Mouse (Mus musculus): ENCODE results near the gene Gm5478. TPM values are rescaled to one million over a fixed set of nuclear protein-coding genes. Genes with fewer than 3 reads are reported as not detected.
"Not testable (repeated sequence)": the region's sequence is repeated elsewhere in the genome, so short reads cannot be mapped to it uniquely, and the experiment has no call there.

Gene Gm5478
- polyA plus RNA-seq (2016; fragmentation: Nextera tagmentation; extraction: Ambion mirVana): not detected in 2 replicates

DNA sequence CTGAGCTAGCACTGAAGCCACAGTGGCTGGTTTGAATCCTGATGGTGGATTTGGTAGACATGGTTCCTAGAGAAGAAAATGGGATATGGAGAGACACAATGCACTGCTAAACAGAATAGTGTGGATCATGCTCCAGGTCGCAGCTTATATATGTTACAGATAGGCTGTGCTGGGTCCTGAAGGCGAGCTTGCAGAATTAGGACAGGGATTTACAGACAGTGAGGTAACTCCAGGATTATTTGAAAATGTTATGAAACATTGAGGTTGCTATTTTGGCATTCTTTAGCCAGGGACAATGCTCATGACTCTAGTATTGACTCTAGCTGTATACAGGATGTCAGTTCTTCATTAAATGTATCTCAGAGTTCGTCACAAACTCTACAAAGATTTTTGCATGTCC lies at the start of gene Gm5478:
Gm5478 (minus strand) TSS at position 101 of the 400 bp plus-strand sequence.
- no peak within 1 kb of the TSS for H3K4me3 ChIP-seq
- no peak within 1 kb of the TSS for H3K27ac ChIP-seq
- DNase-seq (ENCODE audit: low spot score): no peak
- H3K4me1 ChIP-seq: no peaks in the 10 kb centered on the region
- H3K27me3 ChIP-seq (ENCODE audit: low read depth, poor library complexity, severe bottlenecking): no peaks in the 10 kb centered on the region
- H3K36me3 ChIP-seq: no peaks in the 10 kb centered on the region
- 83% methylated on average over 3 of the region's 3 CpGs for WGBS
- H3K9me3 ChIP-seq (replicated peaks): no peaks in the 10 kb centered on the region

DNA sequence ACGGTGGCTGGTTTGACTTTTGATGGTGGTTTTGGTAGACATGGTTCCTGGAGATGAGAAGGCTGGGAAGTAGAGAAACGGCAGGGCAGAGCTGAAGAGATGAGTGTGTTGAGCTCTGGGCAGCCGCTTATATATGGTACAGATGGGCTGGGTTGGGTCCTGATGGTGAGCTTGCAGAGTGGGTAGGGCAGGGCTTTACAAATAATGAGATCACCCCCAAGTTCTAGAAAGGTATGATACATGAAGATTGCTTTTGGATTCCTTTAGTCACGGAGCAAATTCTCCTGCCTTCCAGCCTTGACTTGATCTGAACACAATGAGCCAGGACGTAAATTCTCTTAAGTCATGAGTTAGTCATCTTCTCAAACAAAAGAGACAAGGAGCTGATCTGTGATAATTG lies 47.0 kb upstream of the Gm5478 start, which contains the start of gene Krt6a:
Krt6a (minus strand) TSS at position 101 of the 400 bp plus-strand sequence.
- no peaks in the 10 kb centered on the region for H3K9me3 ChIP-seq (replicated peaks)
- H3K27ac ChIP-seq: no peak within 1 kb of the TSS
- no peak for DNase-seq (ENCODE audit: low spot score)
- WGBS: 88% methylated on average over 5 of the region's 5 CpGs
- no peaks in the 10 kb centered on the region for H3K36me3 ChIP-seq
- H3K27me3 ChIP-seq (ENCODE audit: low read depth, poor library complexity, severe bottlenecking): no peaks in the 10 kb centered on the region
- H3K4me3 ChIP-seq: no peak within 1 kb of the TSS
- no peaks in the 10 kb centered on the region for H3K4me1 ChIP-seq

DNA sequence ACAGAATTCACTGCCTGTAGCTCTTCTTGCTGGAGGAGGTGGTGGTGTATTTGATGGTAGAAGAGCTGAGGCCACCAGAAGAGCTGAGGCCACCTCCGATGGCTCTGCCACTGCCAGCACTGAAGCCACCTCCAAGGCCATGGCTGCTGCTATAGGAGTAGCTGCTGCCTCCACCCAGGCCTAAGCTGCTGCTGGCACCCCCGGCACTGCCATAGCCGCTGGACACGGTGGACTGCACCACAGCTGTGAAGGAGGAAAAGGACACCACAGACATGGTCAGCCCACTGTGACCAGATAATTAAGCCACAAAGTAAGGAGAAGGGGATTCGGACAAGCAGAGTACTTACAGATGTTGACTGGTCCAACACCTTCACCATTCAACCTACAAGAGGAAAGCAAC lies 43.3 kb upstream of the Gm5478 start:
- H3K4me1 ChIP-seq; H3K4me3 ChIP-seq; DNase-seq (ENCODE audit: low spot score); H3K27ac ChIP-seq; H3K36me3 ChIP-seq; H3K27me3 ChIP-seq (ENCODE audit: low read depth, poor library complexity, severe bottlenecking); H3K9me3 ChIP-seq (replicated peaks): not testable (repeated sequence)
- WGBS: 91% methylated on average over 5 of the region's 5 CpGs

DNA sequence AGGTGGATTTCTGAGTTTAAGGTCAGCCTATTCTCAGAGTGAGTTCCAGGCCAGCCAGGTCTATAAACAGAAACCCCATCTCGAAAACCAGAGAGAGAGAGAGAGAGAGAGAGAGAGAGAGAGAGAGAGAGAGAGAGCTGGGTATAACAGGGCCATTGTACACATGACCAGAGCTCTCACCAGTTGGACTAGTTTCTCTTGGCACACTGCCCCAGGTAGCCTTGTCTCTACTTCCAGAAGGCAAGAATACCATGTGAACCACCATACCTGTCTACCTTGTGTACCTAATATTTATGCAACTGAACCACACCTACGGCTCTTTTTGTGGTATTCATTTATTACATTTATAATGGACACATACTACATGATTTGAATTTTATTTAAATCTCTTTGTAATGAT lies 41.0 kb upstream of the Gm5478 start:
- 80% methylated on average over 2 of the region's 2 CpGs for WGBS
- no peak for DNase-seq (ENCODE audit: low spot score)
- no peaks in the 10 kb centered on the region for H3K4me1 ChIP-seq
- no peaks in the 10 kb centered on the region for H3K9me3 ChIP-seq (replicated peaks)
- no peak overlapping the region for H3K27ac ChIP-seq
- no peaks in the 10 kb centered on the region for H3K27me3 ChIP-seq (ENCODE audit: low read depth, poor library complexity, severe bottlenecking)
- no peaks in the 10 kb centered on the region for H3K36me3 ChIP-seq
- H3K4me3 ChIP-seq: no peak overlapping the region

DNA sequence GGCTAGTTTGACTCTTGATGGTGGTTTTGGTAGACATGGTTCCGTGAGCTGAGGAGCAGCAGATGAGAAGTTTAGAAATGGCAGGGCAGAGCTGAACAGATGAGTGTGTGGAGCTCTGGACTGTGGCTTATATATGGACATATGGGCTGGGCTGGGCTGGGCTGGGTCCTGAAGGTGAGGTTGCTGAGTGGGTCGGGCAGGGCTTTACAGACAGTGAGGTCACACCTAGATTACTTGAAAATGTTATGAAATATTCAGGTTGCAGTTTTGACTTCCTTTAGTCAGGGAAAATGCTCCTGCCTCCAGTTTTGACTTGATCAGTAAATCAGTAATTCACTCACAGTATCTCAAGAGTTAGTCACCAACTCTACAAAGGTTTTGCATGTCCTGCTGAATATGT lies 33.0 kb upstream of the Gm5478 start, which contains the start of gene Krt6b:
Krt6b (minus strand) TSS at position 101 of the 400 bp plus-strand sequence.
- WGBS: 92% methylated on average over 2 of the region's 2 CpGs

DNA sequence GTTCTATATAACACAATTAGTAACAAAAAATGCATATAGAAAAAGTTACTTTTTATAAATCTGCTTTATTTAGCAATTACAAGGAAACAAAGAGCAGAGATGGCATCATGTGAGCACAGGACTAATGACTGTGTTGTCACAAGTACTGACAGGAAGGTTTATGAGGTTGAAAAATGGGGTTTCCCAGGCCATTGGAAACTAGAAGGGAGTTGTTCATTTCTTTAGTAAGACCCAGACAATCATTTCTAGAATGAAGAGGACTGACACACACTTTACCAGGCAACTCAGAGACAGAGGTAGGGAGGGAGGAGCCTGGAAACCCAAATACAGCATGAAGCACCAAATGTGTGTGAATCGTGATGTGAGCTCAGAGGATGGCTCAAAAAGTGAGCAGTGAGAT lies 28.8 kb upstream of the Gm5478 start:
- 89% methylated on average over 1 of the region's 1 CpGs for WGBS
- Histone ChIP-seq H3K4me3 (no peak overlapping the region), H3K27ac (no peak overlapping the region), H3K27me3 (ENCODE audit: low read depth, poor library complexity, severe bottlenecking) (no peaks in the 10 kb centered on the region), H3K36me3 (no peaks in the 10 kb centered on the region), H3K9me3 (replicated peaks) (no peaks in the 10 kb centered on the region), H3K4me1 (no peaks in the 10 kb centered on the region)
- no peak for DNase-seq (ENCODE audit: low spot score)

More for the DNA sequence above, 33.0 kb upstream of the Gm5478 start, which contains the start of gene Krt6b:
- no peaks in the 10 kb centered on the region for H3K4me1 ChIP-seq
- H3K9me3 ChIP-seq (replicated peaks): no peaks in the 10 kb centered on the region
- H3K4me3 ChIP-seq: no peak within 1 kb of the TSS
- DNase-seq (ENCODE audit: low spot score): no peak
- H3K36me3 ChIP-seq: no peaks in the 10 kb centered on the region
- H3K27ac ChIP-seq: no peak within 1 kb of the TSS
- no peaks in the 10 kb centered on the region for H3K27me3 ChIP-seq (ENCODE audit: low read depth, poor library complexity, severe bottlenecking)

DNA sequence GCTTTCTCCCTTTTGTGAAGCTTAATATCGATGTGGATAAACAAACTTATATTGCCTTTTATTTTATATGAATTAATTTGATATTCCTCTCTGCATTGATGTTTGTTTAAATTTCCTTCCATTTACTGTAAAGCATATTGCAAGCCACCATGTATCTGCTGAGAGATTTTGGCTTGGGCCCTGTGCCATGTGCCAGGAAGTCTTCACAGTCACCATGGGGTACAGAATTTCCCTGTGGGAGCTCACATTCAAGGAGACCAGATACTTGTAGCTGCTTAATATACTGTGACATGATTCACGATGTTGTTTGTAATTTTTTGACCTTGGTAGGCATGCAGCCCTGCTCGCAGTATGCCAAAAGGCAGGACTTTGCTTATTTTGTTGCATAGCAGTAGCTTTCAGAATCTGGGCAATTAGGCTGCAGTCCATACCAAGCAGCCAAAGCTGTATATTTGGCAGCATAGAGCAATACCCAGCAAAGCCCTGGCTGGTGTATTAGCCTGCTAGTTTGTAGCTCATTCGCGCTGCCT lies 5.6 kb upstream of the Gm5478 start:
- no peak overlapping the region for H3K27ac ChIP-seq
- no peaks in the 10 kb centered on the region for H3K9me3 ChIP-seq (replicated peaks)
- no peak overlapping the region for H3K4me3 ChIP-seq
- 89% methylated on average over 5 of the region's 5 CpGs for WGBS
- no peaks in the 10 kb centered on the region for H3K36me3 ChIP-seq
- H3K27me3 ChIP-seq (ENCODE audit: low read depth, poor library complexity, severe bottlenecking): no peaks in the 10 kb centered on the region
- no peaks in the 10 kb centered on the region for H3K4me1 ChIP-seq
- DNase-seq (ENCODE audit: low spot score): no peak

DNA sequence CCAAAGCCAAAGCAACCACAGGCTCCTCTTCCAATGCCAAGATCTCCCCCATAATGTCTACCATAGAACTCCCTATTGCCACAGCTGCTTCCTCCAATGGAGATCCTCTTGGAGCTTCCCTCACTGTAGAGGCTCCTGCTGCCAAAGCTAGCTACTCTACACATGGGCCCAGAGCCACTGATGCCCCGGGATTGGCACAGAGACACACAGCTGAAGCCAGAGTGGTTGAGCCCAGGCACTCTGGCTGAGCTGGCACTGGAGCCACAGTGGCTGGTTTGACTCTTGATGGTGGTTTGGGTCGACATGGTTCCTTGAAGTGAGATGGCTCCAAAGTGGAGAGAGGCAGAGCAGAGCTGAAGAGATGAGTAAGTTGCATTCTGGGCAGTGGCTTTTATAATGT lies 19.3 kb downstream of the Gm5478 start, which contains the start of gene Gm5414:
Gm5414 (minus strand) TSS at position 305 of the 400 bp plus-strand sequence.
- Histone ChIP-seq H3K27me3 (ENCODE audit: low read depth, poor library complexity, severe bottlenecking) (no peaks in the 10 kb centered on the region), H3K27ac (no peak within 1 kb of the TSS), H3K4me3 (no peak within 1 kb of the TSS), H3K36me3 (no peaks in the 10 kb centered on the region), H3K4me1 (no peaks in the 10 kb centered on the region), H3K9me3 (replicated peaks) (no peaks in the 10 kb centered on the region)
- 81% methylated on average over 2 of the region's 2 CpGs for WGBS
- no peak for DNase-seq (ENCODE audit: low spot score)

DNA sequence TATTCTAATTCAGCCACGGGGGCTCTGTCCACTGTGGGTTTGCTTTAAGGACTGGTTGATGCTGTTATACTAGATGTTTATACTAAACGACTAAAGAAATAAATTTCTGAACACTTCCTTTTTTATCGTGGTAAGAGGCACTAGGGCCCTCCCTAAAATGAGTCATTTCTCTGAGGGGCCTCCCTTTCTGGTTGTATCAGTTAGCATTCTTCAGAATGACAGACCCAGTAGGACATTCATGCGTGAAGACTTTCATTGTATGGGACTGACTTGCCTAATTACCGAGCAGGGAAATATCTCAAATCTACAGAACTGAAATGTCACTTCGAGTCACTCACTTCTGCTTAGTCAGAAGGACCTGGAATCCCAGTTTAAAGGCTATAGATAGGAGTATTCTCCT lies 48.1 kb downstream of the Gm5478 start:
- H3K27ac ChIP-seq: no peak overlapping the region
- no peaks in the 10 kb centered on the region for H3K27me3 ChIP-seq (ENCODE audit: low read depth, poor library complexity, severe bottlenecking)
- WGBS: 83% methylated on average over 6 of the region's 6 CpGs
- no peak overlapping the region for H3K4me3 ChIP-seq
- H3K4me1 ChIP-seq: no peaks in the 10 kb centered on the region
- no peaks in the 10 kb centered on the region for H3K36me3 ChIP-seq
- no peak for DNase-seq (ENCODE audit: low spot score)
- no peaks in the 10 kb centered on the region for H3K9me3 ChIP-seq (replicated peaks)

Small RNA genes lying within 50 kb of the gene (microRNA-seq; reads per million reads assigned to microRNA genes)
- gene Gm44342 (not detected), gene Gm44383 (not detected), gene Gm44479 (not detected)

Other genes with a start within 250 kb of the Gm5478 start
- gene Krt7, start 236.3 kb downstream of the Gm5478 start, polyA plus RNA-seq (2016; fragmentation: Nextera tagmentation; extraction: Ambion mirVana): 14.2 and 16.9 TPM in 2 replicates
- gene Krt87, start 208.6 kb downstream of the Gm5478 start, polyA plus RNA-seq (2016; fragmentation: Nextera tagmentation; extraction: Ambion mirVana): not detected in 2 replicates
- not detected in 2 replicates for gene Krt88, start 199.6 kb downstream of the Gm5478 start, polyA plus RNA-seq (2016; fragmentation: Nextera tagmentation; extraction: Ambion mirVana)
- gene Krt81, start 183.6 kb downstream of the Gm5478 start, polyA plus RNA-seq (2016; fragmentation: Nextera tagmentation; extraction: Ambion mirVana): not detected in 2 replicates
- not detected in 2 replicates for gene Krt86, start 173.9 kb downstream of the Gm5478 start, polyA plus RNA-seq (2016; fragmentation: Nextera tagmentation; extraction: Ambion mirVana)
- not detected in 2 replicates for gene Krt83, start 155.9 kb downstream of the Gm5478 start, polyA plus RNA-seq (2016; fragmentation: Nextera tagmentation; extraction: Ambion mirVana)
- not detected in 2 replicates for gene Gm49425, start 130.1 kb downstream of the Gm5478 start, polyA plus RNA-seq (2016; fragmentation: Nextera tagmentation; extraction: Ambion mirVana)
- gene Krt84, start 114.6 kb downstream of the Gm5478 start, polyA plus RNA-seq (2016; fragmentation: Nextera tagmentation; extraction: Ambion mirVana): not detected in 2 replicates
- gene Krt82, start 96.7 kb downstream of the Gm5478 start, polyA plus RNA-seq (2016; fragmentation: Nextera tagmentation; extraction: Ambion mirVana): not detected in 2 replicates
- 0.08 and 0.31 TPM in 2 replicates for gene Krt90, start 84.4 kb downstream of the Gm5478 start, polyA plus RNA-seq (2016; fragmentation: Nextera tagmentation; extraction: Ambion mirVana)
- 0.04 and 0.10 TPM in 2 replicates for gene Krt75, start 73.5 kb downstream of the Gm5478 start, polyA plus RNA-seq (2016; fragmentation: Nextera tagmentation; extraction: Ambion mirVana)
- not detected in 2 replicates for gene Gm5414, start 19.2 kb downstream of the Gm5478 start, polyA plus RNA-seq (2016; fragmentation: Nextera tagmentation; extraction: Ambion mirVana)
- gene Krt6b, start 32.9 kb upstream of the Gm5478 start, polyA plus RNA-seq (2016; fragmentation: Nextera tagmentation; extraction: Ambion mirVana): not detected in 2 replicates
- 0.13 TPM in 1 of 2 replicates, not detected in the other for gene Krt6a, start 46.9 kb upstream of the Gm5478 start, polyA plus RNA-seq (2016; fragmentation: Nextera tagmentation; extraction: Ambion mirVana)
- 19.1 and 40.4 TPM in 2 replicates for gene Krt5, start 65.5 kb upstream of the Gm5478 start, polyA plus RNA-seq (2016; fragmentation: Nextera tagmentation; extraction: Ambion mirVana)
- not detected in 2 replicates for gene Krt71, start 95.7 kb upstream of the Gm5478 start, polyA plus RNA-seq (2016; fragmentation: Nextera tagmentation; extraction: Ambion mirVana)
- gene Krt72, start 139.1 kb upstream of the Gm5478 start, polyA plus RNA-seq (2016; fragmentation: Nextera tagmentation; extraction: Ambion mirVana): not detected in 2 replicates
- gene Krt73, start 155.0 kb upstream of the Gm5478 start, polyA plus RNA-seq (2016; fragmentation: Nextera tagmentation; extraction: Ambion mirVana): not detected in 2 replicates
- gene Krt2, start 170.8 kb upstream of the Gm5478 start, polyA plus RNA-seq (2016; fragmentation: Nextera tagmentation; extraction: Ambion mirVana): not detected in 2 replicates
- gene Krt1, start 203.4 kb upstream of the Gm5478 start, polyA plus RNA-seq (2016; fragmentation: Nextera tagmentation; extraction: Ambion mirVana): 0.59 and 0.96 TPM in 2 replicates
- not detected in 2 replicates for gene Krt77, start 222.3 kb upstream of the Gm5478 start, polyA plus RNA-seq (2016; fragmentation: Nextera tagmentation; extraction: Ambion mirVana)
- not detected in 2 replicates for gene Krt76, start 245.5 kb upstream of the Gm5478 start, polyA plus RNA-seq (2016; fragmentation: Nextera tagmentation; extraction: Ambion mirVana)